Mouse (Mus musculus): Measurements from ENCODE around the gene Tcp1.

Tcp1 gene

DNA sequence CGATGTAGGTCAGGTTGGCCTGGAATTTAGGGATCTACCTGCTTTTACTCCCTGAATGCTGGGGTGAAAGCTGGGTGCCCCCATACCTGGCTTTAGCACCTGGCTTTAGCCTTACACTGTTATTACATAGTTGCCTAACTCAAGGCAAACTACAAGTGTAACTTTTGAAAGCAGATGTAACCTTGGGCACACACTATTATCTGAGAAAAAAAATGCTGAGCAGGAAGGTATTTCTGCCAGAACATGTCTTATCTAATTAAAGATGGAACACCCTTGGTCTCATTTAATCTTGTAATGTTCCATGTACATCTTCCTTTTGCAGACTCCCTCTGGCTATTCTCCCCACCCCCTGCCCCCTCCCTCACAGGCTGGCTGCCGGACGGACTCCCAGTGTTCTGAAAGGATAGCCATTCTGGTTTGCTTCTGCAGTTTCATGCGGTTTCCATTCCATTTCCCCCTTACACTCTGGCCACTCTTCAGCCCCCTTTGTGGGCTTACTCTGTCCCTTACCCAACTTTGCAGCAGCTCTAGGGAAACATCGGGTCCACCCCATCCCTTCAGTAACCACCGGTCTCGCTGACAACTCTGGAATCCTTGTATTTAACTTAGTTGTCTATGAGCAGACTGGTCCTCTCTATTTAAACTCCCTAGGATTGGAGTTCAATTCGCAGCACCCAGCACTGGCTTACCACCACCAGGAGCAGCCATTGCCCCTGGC lies 26.2 kb downstream of the Tcp1 start:
- TF ChIP-seq GATA4 (IDR thresholded peaks at IDR 0.05; ENCODE audit: insufficient replicate concordance, low read length) = no peak

GRCm38 (mm10) chr17:12942459-12943162 lies 27.1 kb downstream of the Tcp1 start:
- TF ChIP-seq GATA4 (IDR thresholded peaks at IDR 0.05; ENCODE audit: insufficient replicate concordance, low read length) = no peak

DNA sequence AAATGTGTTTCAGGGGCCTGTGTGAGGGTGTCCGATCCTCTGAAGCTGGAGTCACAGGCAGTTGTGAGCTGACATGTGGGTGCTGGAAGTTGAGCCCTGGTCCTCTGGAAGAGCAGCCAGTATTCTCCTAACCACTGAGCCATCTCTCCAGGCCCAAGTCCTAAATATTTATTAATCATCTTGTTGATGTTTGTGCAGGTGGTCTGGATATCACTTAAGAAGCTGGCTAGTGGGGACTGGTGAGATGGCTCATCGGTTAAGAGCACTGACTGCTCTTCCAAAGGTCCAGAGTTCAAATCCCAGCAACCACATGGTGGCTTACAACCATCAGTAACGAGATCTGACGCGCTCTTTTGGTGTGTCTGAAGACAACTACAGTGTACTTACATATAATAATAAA lies 34.2 kb downstream of the Tcp1 start:
- no peak for TF ChIP-seq GATA4 (IDR thresholded peaks at IDR 0.05; ENCODE audit: insufficient replicate concordance, low read length)

GRCm38 (mm10) chr17:12956664-12957063 lies 41.2 kb downstream of the Tcp1 start:
- TF ChIP-seq GATA4 (IDR thresholded peaks at IDR 0.05; ENCODE audit: insufficient replicate concordance, low read length) = no peak

GRCm38 (mm10) chr17:12960331-12960873 lies 44.9 kb downstream of the Tcp1 start, which contains the start of gene Acat2:
Acat2 (minus strand) TSS chr17:12960747.
- TF ChIP-seq GATA4 (IDR thresholded peaks at IDR 0.05; ENCODE audit: insufficient replicate concordance, low read length) = peak; percentile 59; the same call in 1 of the 2 replicates

DNA sequence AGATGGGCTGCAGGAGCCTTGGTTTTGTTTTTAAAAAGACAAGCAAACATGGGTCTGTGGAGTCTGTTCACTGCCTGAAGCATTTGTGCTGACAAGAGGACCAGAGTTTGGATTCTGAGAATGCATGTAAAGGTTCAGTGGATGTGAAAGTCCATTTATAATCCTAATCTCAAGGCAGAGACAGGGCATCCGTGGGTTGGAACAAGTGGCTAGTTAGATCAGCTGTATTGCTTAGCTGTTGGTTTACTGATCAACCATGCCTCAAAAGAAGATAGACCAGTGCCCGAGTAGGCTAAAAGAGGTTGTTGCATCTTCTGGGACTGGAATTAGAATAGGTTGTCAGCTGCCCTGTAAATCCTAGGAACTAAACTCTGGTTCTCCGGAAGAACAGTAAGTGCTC lies 48.0 kb downstream of the Tcp1 start:
- TF ChIP-seq GATA4 (IDR thresholded peaks at IDR 0.05; ENCODE audit: insufficient replicate concordance, low read length) = no peak

GRCm38 (mm10) chr17:12967173-12967572 lies 51.7 kb downstream of the Tcp1 start:
- TF ChIP-seq GATA4 (IDR thresholded peaks at IDR 0.05; ENCODE audit: insufficient replicate concordance, low read length) = no peak

DNA sequence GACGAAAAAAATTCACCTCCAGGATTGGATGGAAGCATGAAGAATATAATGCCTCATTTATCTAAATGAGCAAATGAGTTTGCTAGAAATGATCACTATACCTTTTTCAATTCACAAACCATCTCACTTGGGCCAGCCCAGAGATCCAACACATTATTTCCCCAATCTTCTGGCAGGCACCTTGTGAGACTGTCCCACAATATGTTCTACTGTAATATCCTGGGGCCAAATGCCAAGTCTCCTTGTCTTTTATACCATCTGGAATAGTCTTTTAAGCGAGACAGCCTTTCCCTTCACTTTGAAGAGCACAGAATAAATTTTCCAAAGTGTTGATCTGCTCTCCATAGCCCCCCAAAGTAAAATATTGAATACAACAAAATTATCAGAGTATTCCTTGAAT lies 58.4 kb downstream of the Tcp1 start:
- no peak for TF ChIP-seq GATA4 (IDR thresholded peaks at IDR 0.05; ENCODE audit: insufficient replicate concordance, low read length)

Measured in liver, adult (tissue).